ENCODE assay signal across 9 mouse cellular contexts in the genomic region with DNA sequence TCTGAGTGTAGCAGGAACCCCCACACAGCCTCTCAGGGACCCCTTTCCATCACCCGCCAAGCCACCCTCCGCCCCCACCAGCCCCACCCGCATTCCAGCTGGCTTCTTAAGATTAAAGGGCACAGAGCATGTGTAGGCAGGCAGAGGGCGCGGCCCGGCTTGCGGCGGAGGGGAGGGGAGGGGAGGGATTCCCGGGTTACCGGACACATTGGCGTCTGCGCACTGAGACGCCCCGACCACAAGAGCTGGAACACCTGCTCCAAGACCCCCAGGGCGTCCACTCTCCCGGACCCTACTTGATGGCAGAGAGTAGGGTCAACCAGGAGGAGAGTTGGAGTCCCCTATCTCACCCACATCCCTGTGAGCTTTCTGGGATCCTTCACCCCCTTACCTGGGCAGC. TPM values are rescaled to one million over a fixed set of nuclear protein-coding genes. Genes with fewer than 3 reads are reported as not detected.
DNase-seq lines count a peak whose midpoint lies in the region; ATAC-seq lines count a peak whose summit lies in the region.
"Had no signal": no experiment of that assay in that cellular context is flagged by ENCODE, and none has a peak within 500 bp of the region (broad histone marks: within the 10 kb centered on the region; RNA-seq: fewer than 3 reads in every experiment).

No protein-coding gene starts in this region.

- WGBS in heart, embryonic 16.5 days: 10% methylated on average over 16 of the region's 16 CpGs
- WGBS in embryonic facial prominence, embryonic 13.5 days: 1% methylated on average over 16 of the region's 16 CpGs
- WGBS in liver, embryonic 16.5 days (ENCODE audit: insufficient replicate concordance): 2% methylated on average over 15 of the region's 16 CpGs

- H3K27ac ChIP-seq in heart, embryonic 16.5 days (ENCODE audit: low read length): no peak overlapping the region
- no peak overlapping the region for H3K27ac ChIP-seq in embryonic facial prominence, embryonic 13.5 days
- peak overlapping the region; percentile 95 for H3K27ac ChIP-seq in liver, embryonic 16.5 days (ENCODE audit: low read length)

- peak overlapping the region; percentile 33; the same call in 1 of the 2 replicates for H3K4me2 ChIP-seq in heart, embryonic 16.5 days (ENCODE audit: low read depth, low read length)
- H3K4me2 ChIP-seq in embryonic facial prominence, embryonic 13.5 days: peak overlapping the region; percentile 62
- H3K4me2 ChIP-seq in liver, embryonic 16.5 days (ENCODE audit: low read depth, low read length): peak overlapping the region; percentile 71
- H3K4me2 ChIP-seq: midbrain, embryonic 11.5 days had no signal

- H3K4me3 ChIP-seq in heart, embryonic 16.5 days (ENCODE audit: low read length): no peak overlapping the region
- H3K4me3 ChIP-seq in embryonic facial prominence, embryonic 13.5 days: peak overlapping the region; percentile 21
- peak overlapping the region; percentile 50 for H3K4me3 ChIP-seq in liver, embryonic 16.5 days (ENCODE audit: low read depth, low read length)

- H3K9me3 ChIP-seq in heart, embryonic 16.5 days (replicated peaks; ENCODE audit: control insufficient read depth, low read length): no peaks in the 10 kb centered on the region
- no peaks in the 10 kb centered on the region for H3K9me3 ChIP-seq in embryonic facial prominence, embryonic 13.5 days
- no peaks in the 10 kb centered on the region for H3K9me3 ChIP-seq in liver, embryonic 16.5 days (replicated peaks; ENCODE audit: control insufficient read depth, low read length)

- H3K9ac ChIP-seq in heart, embryonic 16.5 days (ENCODE audit: low read length): peak overlapping the region; percentile 22; the same call in 1 of the 2 replicates
- 0 out of 2 replicates have a peak overlapping the region, but pooled peaks have one; percentile 32 for H3K9ac ChIP-seq in embryonic facial prominence, embryonic 13.5 days
- H3K9ac ChIP-seq in liver, embryonic 16.5 days (ENCODE audit: low read depth, low read length): peak overlapping the region; percentile 62

- H3K4me1 ChIP-seq in heart, embryonic 16.5 days (ENCODE audit: control insufficient read depth, insufficient read depth, low read length): peaks cover 38% of the 10 kb centered on the region
- H3K4me1 ChIP-seq in embryonic facial prominence, embryonic 13.5 days: peaks cover 77% of the 10 kb centered on the region
- peaks cover 73% of the 10 kb centered on the region for H3K4me1 ChIP-seq in liver, embryonic 16.5 days (ENCODE audit: control insufficient read depth, low read depth, low read length)

- H3K27me3 ChIP-seq in heart, embryonic 16.5 days (ENCODE audit: control insufficient read depth, insufficient read depth, low read length): peaks cover 77% of the 10 kb centered on the region
- peaks cover 99% of the 10 kb centered on the region for H3K27me3 ChIP-seq in embryonic facial prominence, embryonic 13.5 days
- peaks cover 61% of the 10 kb centered on the region for H3K27me3 ChIP-seq in liver, embryonic 16.5 days (ENCODE audit: control insufficient read depth, insufficient read depth, low read depth, low read length)

- no peak for DNase-seq in heart, postnatal 4 days
- peak; percentile 56 for DNase-seq in CD4-positive helper T cell, adult 2 months (ENCODE audit: low read depth, low spot score)
- DNase-seq in right cerebral cortex, postnatal 14 days: no peak
- DNase-seq in cerebellum, postnatal 10 days: no peak
- DNase-seq in adrenal gland, adult 2 months: no peak

- H3K36me3 ChIP-seq in heart, embryonic 16.5 days (ENCODE audit: control insufficient read depth, insufficient read depth): no peaks in the 10 kb centered on the region
- no peaks in the 10 kb centered on the region for H3K36me3 ChIP-seq in embryonic facial prominence, embryonic 13.5 days
- no peaks in the 10 kb centered on the region for H3K36me3 ChIP-seq in liver, embryonic 16.5 days (ENCODE audit: control insufficient read depth, insufficient read depth)

- no peak for ATAC-seq in heart, embryonic 16.5 days (replicated peaks; ENCODE audit: extremely low read depth, insufficient read depth, low FRiP score)
- ATAC-seq in embryonic facial prominence, embryonic 13.5 days (ENCODE audit: insufficient number of reproducible peaks, insufficient read depth, low FRiP score, low TSS enrichment, low read depth): no peak
- peak; percentile 39 for ATAC-seq in liver, embryonic 16.5 days (ENCODE audit: low read depth)

RNA-seq across cellular contexts. Expression of gene Adamtsl5, which starts 3.1 kb away (rescaled TPM):
- 15.5 and 16.0 TPM in 2 replicates for polyA plus RNA-seq in heart, embryonic 16.5 days (2015; fragmentation: Nextera tagmentation; extraction: Ambion mirVana)
- 10 to 100 TPM; 32.8 to 34.2 TPM for total RNA-seq in heart, postnatal 4 days (2021)
- polyA plus RNA-seq in embryonic facial prominence, embryonic 13.5 days (2015; fragmentation: Nextera tagmentation; extraction: Ambion mirVana): 3.2 and 4.3 TPM in 2 replicates
- 2.2 and 3.4 TPM in 2 replicates for polyA plus RNA-seq in liver, embryonic 16.5 days (2015; fragmentation: Nextera tagmentation; extraction: Ambion mirVana)
- 10 to 100 TPM in 1 of 2 experiments, 1 to 10 TPM in 1; 8.0 to 10.3 TPM for total RNA-seq in adrenal gland, adult 2 months (2021)
- 35.1 and 41.5 TPM in 2 replicates for polyA plus RNA-seq in adrenal gland, adult 2 months (2012; rRNA removed)

RNA-seq across cellular contexts. Expression of gene Plk5, which starts 11.1 kb away (rescaled TPM):
- polyA plus RNA-seq in heart, embryonic 16.5 days (2015; fragmentation: Nextera tagmentation; extraction: Ambion mirVana): 0.07 and 0.14 TPM in 2 replicates
- not detected for total RNA-seq in heart, postnatal 4 days (2021)
- polyA plus RNA-seq in embryonic facial prominence, embryonic 13.5 days (2015; fragmentation: Nextera tagmentation; extraction: Ambion mirVana): 1.8 and 2.6 TPM in 2 replicates
- polyA plus RNA-seq in liver, embryonic 16.5 days (2015; fragmentation: Nextera tagmentation; extraction: Ambion mirVana): 0.05 and 0.18 TPM in 2 replicates
- under 1 TPM; 0.14 to 0.45 TPM for total RNA-seq in adrenal gland, adult 2 months (2021)
- 1.5 and 2.6 TPM in 2 replicates for polyA plus RNA-seq in adrenal gland, adult 2 months (2012; rRNA removed)

RNA-seq across cellular contexts. Expression of gene Reep6, which starts 15.4 kb away (rescaled TPM):
- polyA plus RNA-seq in heart, embryonic 16.5 days (2015; fragmentation: Nextera tagmentation; extraction: Ambion mirVana): 1.8 and 2.6 TPM in 2 replicates
- 1 to 10 TPM; 1.6 to 1.8 TPM for total RNA-seq in heart, postnatal 4 days (2021)
- polyA plus RNA-seq in embryonic facial prominence, embryonic 13.5 days (2015; fragmentation: Nextera tagmentation; extraction: Ambion mirVana): 6.0 and 6.3 TPM in 2 replicates
- 83.9 and 102 TPM in 2 replicates for polyA plus RNA-seq in liver, embryonic 16.5 days (2015; fragmentation: Nextera tagmentation; extraction: Ambion mirVana)
- total RNA-seq in adrenal gland, adult 2 months (2021): 10 to 100 TPM; 11.1 to 15.6 TPM
- 11.3 and 15.7 TPM in 2 replicates for polyA plus RNA-seq in adrenal gland, adult 2 months (2012; rRNA removed)

RNA-seq across cellular contexts. Expression of gene Pcsk4, which starts 15.8 kb away (rescaled TPM):
- polyA plus RNA-seq in heart, embryonic 16.5 days (2015; fragmentation: Nextera tagmentation; extraction: Ambion mirVana): 1.6 and 1.9 TPM in 2 replicates
- total RNA-seq in heart, postnatal 4 days (2021): 1 to 10 TPM; 1.3 to 2.0 TPM
- 4.4 and 4.9 TPM in 2 replicates for polyA plus RNA-seq in embryonic facial prominence, embryonic 13.5 days (2015; fragmentation: Nextera tagmentation; extraction: Ambion mirVana)
- 3.5 and 4.0 TPM in 2 replicates for polyA plus RNA-seq in liver, embryonic 16.5 days (2015; fragmentation: Nextera tagmentation; extraction: Ambion mirVana)
- total RNA-seq in adrenal gland, adult 2 months (2021): 1 to 10 TPM; 1.8 to 3.4 TPM
- 15.9 and 19.6 TPM in 2 replicates for polyA plus RNA-seq in adrenal gland, adult 2 months (2012; rRNA removed)

RNA-seq across cellular contexts. Expression of gene 2310011J03Rik, which starts 24.8 kb away (rescaled TPM):
- 33.5 and 35.8 TPM in 2 replicates for polyA plus RNA-seq in heart, embryonic 16.5 days (2015; fragmentation: Nextera tagmentation; extraction: Ambion mirVana)
- total RNA-seq in heart, postnatal 4 days (2021): 10 to 100 TPM; 16.9 TPM
- polyA plus RNA-seq in embryonic facial prominence, embryonic 13.5 days (2015; fragmentation: Nextera tagmentation; extraction: Ambion mirVana): 49.3 and 57.9 TPM in 2 replicates
- polyA plus RNA-seq in liver, embryonic 16.5 days (2015; fragmentation: Nextera tagmentation; extraction: Ambion mirVana): 27.9 and 29.0 TPM in 2 replicates
- total RNA-seq in adrenal gland, adult 2 months (2021): 10 to 100 TPM; 21.6 to 32.5 TPM
- polyA plus RNA-seq in adrenal gland, adult 2 months (2012; rRNA removed): 57.0 and 61.7 TPM in 2 replicates
